Mouse (Mus musculus): ENCODE results near the gene Hist1h4n. TPM values are rescaled to one million over a fixed set of nuclear protein-coding genes. Genes with fewer than 3 reads are reported as not detected.
"Not testable (repeated sequence)": the region's sequence is repeated elsewhere in the genome, so short reads cannot be mapped to it uniquely, and the experiment has no call there.

Gene Hist1h4n
- total RNA-seq (2021): 10 to 100 TPM; 26.8 to 27.2 TPM
- long read RNA-seq, experiment 1: 0 reads
- long read RNA-seq, experiment 2, partial matches to known transcripts: 0 of 2 reads
- long read RNA-seq, experiment 2, other reads (novel, unspliced or antisense): 0 of 2 reads

DNA sequence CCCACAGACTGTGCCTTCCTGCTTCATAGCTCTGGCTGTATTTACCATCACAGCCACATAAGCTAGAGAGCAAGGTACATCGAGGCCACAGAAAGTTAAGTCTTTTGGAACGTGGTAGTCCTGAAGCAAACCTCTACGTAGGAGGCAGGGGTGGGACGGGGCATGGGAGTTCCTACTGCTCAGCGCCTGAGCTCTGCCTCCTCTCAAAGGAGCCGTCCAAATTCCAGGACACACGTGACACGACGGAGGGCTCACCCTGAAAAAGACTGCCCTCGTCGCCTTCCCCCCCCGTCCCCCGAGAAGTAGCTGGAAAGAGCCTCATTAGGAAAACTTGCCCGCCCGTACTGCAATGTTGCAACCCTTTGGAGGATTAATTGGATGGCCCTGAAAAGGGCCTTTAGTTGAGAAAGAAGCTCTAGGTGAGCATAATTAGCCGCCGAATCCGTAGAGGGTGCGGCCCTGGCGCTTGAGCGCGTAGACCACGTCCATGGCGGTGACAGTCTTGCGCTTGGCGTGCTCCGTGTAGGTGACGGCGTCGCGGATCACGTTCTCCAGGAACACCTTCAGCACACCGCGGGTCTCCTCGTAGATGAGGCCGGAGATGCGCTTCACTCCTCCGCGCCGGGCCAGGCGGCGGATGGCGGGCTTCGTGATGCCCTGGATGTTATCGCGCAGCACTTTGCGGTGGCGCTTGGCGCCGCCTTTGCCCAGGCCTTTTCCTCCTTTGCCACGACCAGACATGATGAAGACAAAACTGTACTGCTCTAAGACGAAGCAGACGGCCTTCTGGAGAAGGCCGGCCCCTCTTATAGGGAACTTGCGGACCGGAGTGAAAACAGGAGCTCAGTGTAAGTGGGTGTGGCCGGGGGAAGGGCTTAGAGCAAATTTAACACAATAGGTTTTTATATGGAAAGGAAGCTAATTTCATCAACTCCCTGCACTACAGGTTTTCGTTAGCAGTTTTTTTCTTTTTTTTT, at the start of gene Hist1h4n:
Hist1h4n (minus strand) TSS at position 779 of the 977 bp plus-strand sequence.
- DNase-seq; intact Hi-C loops (cut with DNase I; ENCODE audit: low total_unique reads): not testable (repeated sequence)

DNA sequence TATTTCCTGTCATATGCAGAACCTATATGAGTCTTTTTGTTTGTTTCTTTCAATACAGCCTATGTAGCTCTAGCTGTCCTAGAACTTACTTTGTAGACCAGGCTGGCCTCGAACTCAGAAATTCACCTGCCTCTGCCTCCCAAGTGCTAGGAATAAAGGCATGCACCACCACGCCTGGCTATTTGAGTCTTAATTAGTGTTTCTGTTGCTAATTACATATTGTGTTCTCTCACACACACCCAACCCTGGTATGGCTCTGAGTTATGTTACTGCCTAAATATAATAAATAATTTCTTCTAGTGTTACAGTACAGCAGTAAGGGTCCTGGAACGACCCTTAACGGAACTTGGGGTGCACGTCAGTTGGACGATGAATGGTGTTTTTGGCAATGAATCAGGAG, 48.7 kb upstream of the Hist1h4n start:
- intact Hi-C loops (cut with DNase I; ENCODE audit: low total_unique reads): no loop called here
- no peak for DNase-seq

DNA sequence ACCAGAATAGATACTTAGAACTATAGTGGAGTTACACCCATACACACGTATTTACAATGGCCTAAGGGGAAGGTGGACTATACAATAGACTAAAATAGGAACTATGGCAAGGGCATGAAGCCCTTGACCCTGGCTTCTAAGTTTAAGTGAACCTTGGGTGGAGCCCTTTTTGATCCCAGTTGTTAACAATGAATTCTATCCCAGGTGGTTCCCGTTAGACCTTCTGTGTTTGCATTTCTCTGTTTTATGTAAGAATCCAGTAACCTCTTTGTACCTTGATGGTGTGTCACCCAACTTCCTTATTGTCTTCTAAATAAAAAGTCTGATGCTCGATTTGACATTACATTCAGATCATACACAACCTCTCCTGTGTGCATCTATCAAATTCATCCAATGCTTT, 33.5 kb upstream of the Hist1h4n start:
- intact Hi-C loops (cut with DNase I; ENCODE audit: low total_unique reads); DNase-seq: not testable (repeated sequence)

DNA sequence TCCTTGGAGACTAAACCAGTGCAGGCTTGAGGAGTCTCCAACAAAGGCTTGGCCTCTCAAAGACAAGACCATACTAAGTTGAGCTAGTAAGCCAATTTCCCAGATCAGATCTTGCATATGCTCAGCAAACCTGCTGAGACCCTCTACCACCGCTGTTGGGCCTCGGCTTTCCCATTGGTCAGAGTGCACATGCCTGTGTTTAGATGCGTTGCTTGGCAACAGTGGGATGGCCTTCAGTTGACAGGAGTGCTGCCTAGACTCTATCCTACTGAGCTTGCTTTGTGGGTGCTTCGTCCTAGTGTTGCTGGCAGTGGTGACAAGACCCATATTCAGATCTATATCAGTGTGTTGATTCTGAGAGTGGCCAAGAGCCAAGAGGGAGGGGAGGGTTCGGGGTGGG, 29.6 kb upstream of the Hist1h4n start:
- intact Hi-C loops (cut with DNase I; ENCODE audit: low total_unique reads): no loop called here
- DNase-seq: no peak

DNA sequence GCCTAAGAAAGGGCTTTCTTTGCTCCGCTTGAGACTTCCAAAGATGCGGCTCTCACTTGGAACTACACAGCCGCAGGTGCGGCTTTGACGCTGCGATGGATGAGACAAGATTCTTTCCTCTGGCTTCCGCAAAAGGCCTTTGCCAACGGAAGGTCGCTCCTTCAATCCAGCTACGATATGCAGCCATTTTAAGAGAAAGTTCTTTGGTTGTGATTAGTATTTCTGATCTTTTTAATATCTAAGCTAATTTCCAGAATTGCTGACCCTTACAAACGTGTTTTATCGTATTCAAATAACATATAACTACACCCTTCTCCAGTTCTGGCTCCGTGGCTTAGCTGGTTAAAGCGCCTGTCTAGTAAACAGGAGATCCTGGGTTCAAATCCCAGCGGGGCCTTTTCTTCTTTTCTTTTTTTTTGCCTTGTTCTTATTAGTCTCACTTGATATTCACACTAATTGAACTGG, 23.7 kb upstream of the Hist1h4n start:
- no peak for DNase-seq
- intact Hi-C loops (cut with DNase I; ENCODE audit: low total_unique reads): loop anchor here (10.0 kb wide), 1 partner anchor 159 kb away; no protein-coding TSS in a partner anchor

DNA sequence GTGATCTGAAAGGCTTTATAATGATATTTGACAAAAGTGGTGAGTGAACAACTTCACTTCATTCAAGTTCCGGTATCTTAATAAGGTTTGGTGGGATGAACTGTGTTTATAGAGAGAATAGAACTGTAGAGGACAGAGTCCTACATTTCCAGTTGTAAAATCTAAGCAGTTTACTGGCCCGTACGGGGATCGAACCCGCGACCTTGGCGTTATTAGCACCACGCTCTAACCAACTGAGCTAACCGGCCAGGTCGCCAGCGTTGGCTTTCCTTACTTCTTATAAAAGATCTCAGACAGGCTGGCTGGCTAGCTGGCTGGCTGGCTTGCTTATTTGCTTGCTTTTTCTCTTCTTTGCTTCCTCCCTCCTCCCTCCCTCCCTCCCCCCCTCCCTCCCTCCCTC, 23.1 kb upstream of the Hist1h4n start:
- intact Hi-C loops (cut with DNase I; ENCODE audit: low total_unique reads): loop anchor here (10.0 kb wide), 1 partner anchor 160 kb away; no protein-coding TSS in a partner anchor
- peak; percentile 19 for DNase-seq

DNA sequence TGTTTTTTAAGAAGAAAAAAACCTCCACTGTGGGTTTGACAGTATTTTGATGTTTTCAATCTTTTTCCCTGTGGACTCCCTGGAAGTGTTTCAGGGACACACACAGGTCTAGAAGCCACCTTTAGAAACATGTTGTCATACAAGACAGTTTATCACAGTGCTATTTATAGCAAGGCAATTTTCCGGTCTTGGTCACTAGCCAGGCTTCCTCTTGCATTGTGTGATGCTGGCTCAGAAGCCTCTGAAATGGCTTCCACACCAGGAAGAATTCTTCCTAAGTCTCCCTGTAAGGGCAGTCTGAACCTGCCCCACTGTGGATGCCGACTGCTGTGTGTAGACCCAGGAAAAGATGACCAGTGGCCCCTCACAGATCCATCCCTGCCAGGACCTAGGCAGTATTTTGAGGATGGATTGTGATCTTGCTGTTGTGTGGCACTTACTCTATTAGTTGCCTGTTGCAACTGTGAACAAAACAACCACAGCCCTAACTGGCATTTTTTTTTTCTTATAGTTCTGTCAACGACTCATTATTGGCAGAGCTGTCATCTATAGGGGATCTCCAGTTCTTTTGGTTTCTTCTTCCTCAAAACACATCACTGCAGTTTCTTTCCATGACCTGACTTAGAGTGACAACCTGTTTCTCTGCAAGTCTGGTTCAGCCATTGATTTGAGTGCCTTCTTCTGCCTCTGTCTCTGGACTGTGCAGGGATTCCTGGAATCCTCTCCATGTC, 20.4 kb upstream of the Hist1h4n start:
- intact Hi-C loops (cut with DNase I; ENCODE audit: low total_unique reads): loop anchor here (10.0 kb wide), 1 partner anchor 162 kb away; no protein-coding TSS in a partner anchor
- DNase-seq: peak; percentile 24

DNA sequence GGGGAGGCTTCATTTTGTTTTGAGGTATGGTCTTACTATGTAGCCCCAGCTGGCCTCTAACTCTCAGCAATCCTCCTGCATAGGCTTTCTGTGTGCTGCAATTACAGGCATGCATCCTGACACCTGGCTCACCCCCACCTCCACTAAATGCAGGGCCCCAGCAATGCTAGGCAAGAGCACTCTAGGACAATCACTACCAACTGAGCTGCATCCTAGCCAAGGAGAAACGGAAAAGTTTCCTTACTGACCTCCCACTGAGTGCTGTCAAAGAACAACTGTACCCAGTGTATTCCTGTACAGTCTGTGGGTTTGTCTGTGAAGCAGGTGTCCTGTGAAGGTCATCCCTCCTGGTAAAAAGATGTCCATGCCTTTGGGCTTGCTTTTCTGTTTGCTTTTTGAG, 18.7 kb upstream of the Hist1h4n start:
- DNase-seq: not testable (repeated sequence)
- intact Hi-C loops (cut with DNase I; ENCODE audit: low total_unique reads): loop anchor here (10.0 kb wide), 1 partner anchor 164 kb away; no protein-coding TSS in a partner anchor

DNA sequence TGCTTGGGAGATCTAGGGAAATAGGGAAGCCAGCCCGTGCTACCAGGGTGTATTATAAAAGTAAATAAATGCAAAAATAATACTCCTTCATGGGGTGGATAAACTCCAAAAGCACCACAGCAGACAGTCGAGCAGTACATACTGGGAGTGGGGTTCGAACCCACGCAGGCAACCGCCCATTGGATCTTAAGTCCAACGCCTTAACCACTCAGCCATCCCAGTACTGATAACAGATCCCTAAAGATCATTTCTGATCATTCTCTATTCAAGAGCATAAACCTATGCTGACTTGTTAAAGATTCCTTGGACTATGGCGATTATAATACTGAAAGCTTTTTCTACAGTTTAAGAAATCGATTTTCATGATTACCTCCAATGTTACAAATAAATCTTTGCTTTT, 15.9 kb upstream of the Hist1h4n start:
- DNase-seq: no peak
- intact Hi-C loops (cut with DNase I; ENCODE audit: low total_unique reads): no loop called here

DNA sequence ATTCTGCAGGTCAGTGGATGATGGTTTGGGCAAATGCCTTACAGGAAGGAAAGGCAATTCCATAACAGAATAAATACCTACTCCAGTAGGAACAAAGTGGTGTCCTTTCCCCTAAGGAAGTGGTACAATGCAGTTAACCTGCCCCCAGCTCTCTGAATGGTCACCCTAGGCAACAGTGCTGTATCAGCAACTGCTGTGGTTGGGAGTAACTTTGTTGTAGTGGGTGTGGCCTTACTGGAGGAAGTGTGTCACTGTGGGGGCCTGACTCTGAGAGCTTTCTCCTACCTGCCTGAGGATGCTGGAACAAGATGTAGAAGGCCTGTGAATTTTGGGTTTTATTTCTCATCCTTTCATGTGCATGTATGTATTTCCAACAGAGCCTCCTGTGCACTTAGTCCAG, 14.4 kb upstream of the Hist1h4n start:
- intact Hi-C loops (cut with DNase I; ENCODE audit: low total_unique reads); DNase-seq: not testable (repeated sequence)

DNA sequence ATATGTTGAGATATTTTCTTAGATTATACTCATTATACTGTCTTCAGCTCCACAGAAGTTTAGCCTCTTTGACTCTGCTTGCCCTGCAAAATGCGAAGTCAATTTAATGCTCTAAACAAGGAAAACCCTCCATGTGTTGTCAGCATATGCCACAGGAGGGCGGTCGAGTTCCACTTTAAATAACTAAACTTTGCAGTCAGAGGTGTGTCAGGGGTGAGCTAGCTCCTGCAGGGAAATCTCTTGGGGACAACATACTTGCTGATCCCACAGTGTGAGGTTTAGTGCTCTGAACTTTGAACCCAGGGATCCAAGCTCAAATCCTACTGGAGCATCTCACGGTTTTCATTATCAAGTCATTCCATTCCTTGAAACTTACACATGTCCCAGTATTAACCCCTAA, 8.5 kb upstream of the Hist1h4n start:
- intact Hi-C loops (cut with DNase I; ENCODE audit: low total_unique reads); DNase-seq: not testable (repeated sequence)

DNA sequence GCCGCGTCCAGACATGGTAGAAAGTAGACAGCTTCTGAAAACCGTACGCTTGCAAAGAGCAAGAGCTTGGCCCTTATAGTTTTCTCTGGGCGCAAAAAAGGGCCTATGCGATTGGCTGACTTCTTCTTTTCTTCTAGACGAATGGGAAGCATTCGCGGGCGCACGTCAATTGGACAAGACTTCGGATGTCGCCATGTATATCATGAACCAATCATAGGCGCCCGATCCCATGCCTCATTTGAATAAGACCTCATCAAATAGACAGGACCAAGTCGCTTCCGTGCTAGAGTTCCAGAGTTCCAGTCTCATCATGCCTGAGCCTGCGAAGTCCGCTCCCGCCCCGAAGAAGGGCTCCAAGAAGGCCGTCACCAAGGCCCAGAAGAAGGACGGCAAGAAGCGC, 1.5 kb upstream of the Hist1h4n start, which contains the start of the genes Hist1h2ap and Hist1h2br:
Hist1h2ap (minus strand) TSS at position 47 of the 400 bp plus-strand sequence.
Hist1h2br (plus strand) TSS at position 283 of the 400 bp plus-strand sequence.
- intact Hi-C loops (cut with DNase I; ENCODE audit: low total_unique reads); DNase-seq: not testable (repeated sequence)

DNA sequence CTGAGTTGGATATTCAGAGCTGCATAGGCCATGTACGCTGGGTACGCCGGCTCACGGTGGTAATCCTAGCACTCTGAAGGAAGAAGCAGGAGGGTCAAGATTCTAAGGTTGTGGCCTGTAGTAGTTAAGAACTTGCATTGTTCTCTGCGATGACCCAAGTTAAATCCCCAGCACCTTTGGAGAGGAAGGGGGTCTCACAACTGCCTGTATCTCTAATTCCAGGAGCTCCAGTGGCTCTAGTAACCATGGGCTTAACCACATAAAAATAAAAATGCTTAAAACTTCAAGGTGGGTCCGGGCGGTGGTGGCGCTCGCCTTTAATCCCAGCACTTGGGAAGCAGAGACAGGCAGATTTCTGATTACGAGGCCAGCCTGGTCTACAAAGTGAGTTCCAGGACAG, 1.7 kb downstream of the Hist1h4n start:
- no peak for DNase-seq
- intact Hi-C loops (cut with DNase I; ENCODE audit: low total_unique reads): no loop called here

DNA sequence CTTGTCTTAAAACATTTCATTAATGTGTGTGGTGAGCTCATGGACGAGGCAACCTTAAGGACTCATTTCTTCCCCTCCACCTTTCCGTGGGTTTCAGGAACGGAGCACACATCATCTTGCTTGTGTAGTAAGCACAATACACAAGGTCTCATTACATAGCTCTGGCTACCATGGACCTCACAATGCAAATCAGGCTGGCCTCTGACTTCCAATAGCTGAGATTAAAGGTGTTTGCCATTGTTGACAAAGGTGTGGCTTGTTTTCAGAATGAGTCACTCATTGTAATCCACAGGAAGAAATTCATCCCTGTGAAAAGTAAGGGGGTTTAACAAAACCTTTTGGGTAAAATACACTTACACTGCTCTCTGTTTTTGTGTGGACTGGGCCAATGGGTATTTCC, 3.5 kb downstream of the Hist1h4n start:
- DNase-seq: no peak
- intact Hi-C loops (cut with DNase I; ENCODE audit: low total_unique reads): loop anchor here (10.0 kb wide), 1 partner anchor 206 kb away; the partner anchor contains the start of genes Hist1h2ah and Hist1h2bk

DNA sequence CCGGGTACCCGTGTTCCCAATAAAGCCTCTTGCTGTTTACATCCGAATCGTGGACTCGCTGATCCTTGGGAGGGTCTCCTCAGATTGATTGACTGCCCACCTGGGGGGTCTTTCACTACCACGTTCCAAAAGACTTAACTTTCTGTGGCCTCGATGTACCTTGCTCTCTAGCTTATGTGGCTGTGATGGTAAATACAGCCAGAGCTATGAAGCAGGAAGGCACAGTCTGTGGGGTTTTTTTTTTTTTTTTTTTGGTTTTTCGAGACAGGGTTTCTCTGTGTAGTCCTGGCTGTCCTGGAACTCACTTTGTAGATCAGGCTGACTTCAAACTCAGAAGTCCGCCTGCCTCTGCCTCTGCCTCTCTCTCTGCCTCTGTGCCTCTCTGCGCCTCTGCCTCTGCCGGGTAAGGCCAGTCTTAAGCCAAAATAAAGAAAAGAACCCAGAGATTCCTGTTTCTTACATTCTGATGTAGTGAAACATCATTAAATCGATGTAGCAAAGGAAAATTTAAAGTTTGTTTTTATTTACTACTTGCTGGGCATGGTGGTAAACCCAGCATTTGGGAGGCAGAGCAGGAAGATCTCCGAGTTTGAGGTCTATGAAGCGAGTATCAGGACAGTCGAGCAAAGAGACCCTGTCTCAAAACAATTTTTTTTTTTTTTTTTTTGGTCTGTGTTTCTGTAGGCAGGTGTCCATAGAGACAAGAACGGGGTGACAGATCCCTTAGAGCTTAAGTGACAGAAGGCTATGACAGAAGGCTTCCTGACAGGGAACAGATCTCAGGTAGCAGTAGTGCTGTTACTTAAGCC, 11.7 kb downstream of the Hist1h4n start:
- intact Hi-C loops (cut with DNase I; ENCODE audit: low total_unique reads): loop anchor here (10.0 kb wide), 1 partner anchor 215 kb away; the partner anchor contains the start of genes Hist1h2ah and Hist1h2bk
- not testable (repeated sequence) for DNase-seq

DNA sequence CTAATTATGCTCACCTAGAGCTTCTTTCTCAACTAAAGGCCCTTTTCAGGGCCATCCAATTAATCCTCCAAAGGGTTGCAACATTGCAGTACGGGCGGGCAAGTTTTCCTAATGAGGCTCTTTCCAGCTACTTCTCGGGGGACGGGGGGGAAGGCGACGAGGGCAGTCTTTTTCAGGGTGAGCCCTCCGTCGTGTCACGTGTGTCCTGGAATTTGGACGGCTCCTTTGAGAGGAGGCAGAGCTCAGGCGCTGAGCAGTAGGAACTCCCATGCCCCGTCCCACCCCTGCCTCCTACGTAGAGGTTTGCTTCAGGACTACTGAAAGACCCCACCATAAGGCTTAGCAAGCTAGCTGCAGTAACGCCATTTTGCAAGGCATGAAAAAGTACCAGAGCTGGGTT, 19.9 kb downstream of the Hist1h4n start:
- intact Hi-C loops (cut with DNase I; ENCODE audit: low total_unique reads); DNase-seq: not testable (repeated sequence)

DNA sequence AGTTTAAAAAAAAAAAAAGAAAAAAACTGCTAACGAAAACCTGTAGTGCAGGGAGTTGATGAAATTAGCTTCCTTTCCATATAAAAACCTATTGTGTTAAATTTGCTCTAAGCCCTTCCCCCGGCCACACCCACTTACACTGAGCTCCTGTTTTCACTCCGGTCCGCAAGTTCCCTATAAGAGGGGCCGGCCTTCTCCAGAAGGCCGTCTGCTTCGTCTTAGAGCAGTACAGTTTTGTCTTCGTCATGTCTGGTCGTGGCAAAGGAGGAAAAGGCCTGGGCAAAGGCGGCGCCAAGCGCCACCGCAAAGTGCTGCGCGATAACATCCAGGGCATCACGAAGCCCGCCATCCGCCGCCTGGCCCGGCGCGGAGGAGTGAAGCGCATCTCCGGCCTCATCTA, 20.5 kb downstream of the Hist1h4n start, which contains the start of gene Hist1h4m:
Hist1h4m (plus strand) TSS at position 208 of the 400 bp plus-strand sequence.
- intact Hi-C loops (cut with DNase I; ENCODE audit: low total_unique reads); DNase-seq: not testable (repeated sequence)

DNA sequence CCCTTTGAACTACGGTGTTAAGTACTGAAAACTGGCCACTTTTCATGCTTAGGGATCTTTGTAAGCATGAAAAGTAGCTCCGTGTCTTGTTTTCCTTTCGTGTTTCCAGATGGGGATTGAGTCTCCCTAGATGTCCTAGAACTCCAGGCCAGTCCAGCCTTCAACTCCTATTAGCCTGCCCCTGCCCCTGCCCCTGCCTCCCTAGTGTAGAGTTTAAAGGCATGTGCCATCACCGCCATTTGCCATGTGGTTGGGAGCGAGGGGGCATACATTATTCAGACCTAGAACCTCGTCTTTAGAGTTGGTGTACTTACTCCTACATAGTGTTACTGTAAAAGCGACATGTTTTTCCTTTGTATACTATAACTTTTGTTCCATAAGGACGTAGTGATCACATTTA, 20.9 kb downstream of the Hist1h4n start:
- intact Hi-C loops (cut with DNase I; ENCODE audit: low total_unique reads); DNase-seq: not testable (repeated sequence)

Data from gastrocnemius, postnatal 14 days (tissue).